Mouse (Mus musculus): ENCODE data around the gene Arrb1. TPM values are rescaled to one million over a fixed set of nuclear protein-coding genes. Genes with fewer than 3 reads are reported as not detected.

Gene Arrb1
- polyA plus RNA-seq, 2 experiments = 3.5 to 26.3 TPM

DNA sequence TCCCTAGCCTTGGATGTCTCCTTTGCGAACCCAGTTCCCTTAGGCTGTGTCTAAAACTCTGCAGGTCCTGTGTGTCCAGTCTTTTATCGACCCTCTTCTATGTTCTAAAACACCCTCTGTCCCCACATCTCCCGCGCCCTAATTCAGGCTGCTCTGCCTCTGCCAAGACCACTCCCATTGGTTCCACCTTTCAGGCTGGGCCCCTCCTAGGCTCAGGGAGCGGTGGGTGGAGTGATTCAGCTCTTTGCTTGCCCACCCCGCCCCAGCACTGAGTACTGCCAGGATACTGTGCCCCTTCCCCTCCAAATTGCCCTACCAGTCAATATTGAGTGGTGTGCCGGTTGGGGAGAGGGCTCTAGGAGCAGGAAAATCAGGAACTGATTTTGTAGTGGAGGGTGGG, 92.1 kb downstream of the Arrb1 start:
- Histone ChIP-seq H3K4me1 (ENCODE audit: control insufficient read depth, insufficient read depth, low read length) (peaks cover 7% of the 10 kb centered on the region), H3K9me3 (ENCODE audit: control insufficient read depth, low read length) (no peaks in the 10 kb centered on the region), H3K4me3 (replicated peaks; ENCODE audit: low read length) (peak overlapping the region; percentile 52; the same call in 1 of the 2 replicates), H3K27ac (replicated peaks; ENCODE audit: low read depth, low read length) (no peak overlapping the region), H3K4me2 (replicated peaks; ENCODE audit: low read depth, low read length, severe bottlenecking) (peak overlapping the region; percentile 97; the same call in 1 of the 2 replicates), H3K36me3 (ENCODE audit: control insufficient read depth, insufficient read depth, low read length) (no peaks in the 10 kb centered on the region), H3K9ac (ENCODE audit: low read depth, low read length, severe bottlenecking) (no peak overlapping the region), H3K27me3 (ENCODE audit: control insufficient read depth, insufficient read depth, low read length) (peaks cover 60% of the 10 kb centered on the region)
- no peak for TF ChIP-seq POLR2A (IDR thresholded peaks at IDR 0.05; ENCODE audit: borderline replicate concordance, extremely low read depth, insufficient read depth, insufficient read length)
- ATAC-seq (ENCODE audit: low FRiP score, low read depth) (no peak), DNase-seq (ENCODE audit: low spot score) (no peak)
- 5% methylated on average over 7 of the region's 7 CpGs for WGBS

- Histone ChIP-seq H3K9ac (ENCODE audit: low read depth, low read length, severe bottlenecking) (no peak overlapping the region), H3K9me3 (ENCODE audit: control insufficient read depth, low read length) (no peaks in the 10 kb centered on the region), H3K27ac (replicated peaks; ENCODE audit: low read depth, low read length) (no peak overlapping the region), H3K4me3 (replicated peaks; ENCODE audit: low read length) (no peak overlapping the region), H3K36me3 (ENCODE audit: control insufficient read depth, insufficient read depth, low read length) (no peaks in the 10 kb centered on the region), H3K4me2 (replicated peaks; ENCODE audit: low read depth, low read length, severe bottlenecking) (no peak overlapping the region), H3K27me3 (ENCODE audit: control insufficient read depth, insufficient read depth, low read length) (peaks cover 21% of the 10 kb centered on the region), H3K4me1 (ENCODE audit: control insufficient read depth, insufficient read depth, low read length) (no peaks in the 10 kb centered on the region)
- 12% methylated on average over 6 of the region's 6 CpGs for WGBS
- no peak for TF ChIP-seq POLR2A (IDR thresholded peaks at IDR 0.05; ENCODE audit: borderline replicate concordance, extremely low read depth, insufficient read depth, insufficient read length)
- no peak for ATAC-seq (ENCODE audit: low FRiP score, low read depth)
- peak; percentile 78 for DNase-seq (ENCODE audit: low spot score)
Measured at GRCm38 (mm10) chr7:99632286-99632685, 97.0 kb downstream of the Arrb1 start.

DNA sequence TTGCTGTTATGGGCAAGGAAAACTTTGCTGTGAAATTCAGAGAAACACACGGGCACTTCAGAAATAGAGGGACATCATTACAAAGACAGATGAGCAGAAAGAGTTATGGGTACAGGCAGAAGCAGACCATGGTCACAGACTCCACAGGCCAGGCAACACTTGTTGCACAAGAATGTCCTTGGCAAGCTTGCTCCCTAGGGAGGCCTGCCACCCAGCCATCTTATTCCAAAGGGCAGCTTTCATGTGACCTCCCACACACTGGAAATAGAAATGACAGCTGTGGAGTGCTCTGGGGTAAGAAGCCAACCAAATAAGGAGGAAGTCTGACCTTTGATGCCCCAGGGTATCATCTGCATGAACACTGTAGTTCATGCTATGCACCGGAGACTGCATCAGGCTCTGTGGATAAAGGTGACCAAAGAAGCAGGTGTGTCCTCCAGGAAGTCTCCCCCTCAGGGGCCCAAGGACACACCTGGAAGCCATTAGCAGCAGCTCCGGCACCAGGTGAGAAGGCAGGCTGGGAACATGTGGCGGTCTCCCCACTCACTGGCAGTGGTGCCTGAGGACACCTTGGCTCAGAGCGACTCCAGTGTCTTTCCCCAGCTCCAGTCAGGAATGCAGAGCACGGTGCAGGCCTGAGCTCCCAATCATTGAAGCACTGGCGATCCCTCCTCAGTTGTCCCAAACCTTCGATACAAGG, 98.8 kb downstream of the Arrb1 start:
- H3K4me2 ChIP-seq (replicated peaks; ENCODE audit: low read depth, low read length, severe bottlenecking) = no peak overlapping the region
- no peak for TF ChIP-seq POLR2A (IDR thresholded peaks at IDR 0.05; ENCODE audit: borderline replicate concordance, extremely low read depth, insufficient read depth, insufficient read length)
- H3K9ac ChIP-seq (ENCODE audit: low read depth, low read length, severe bottlenecking) = no peak overlapping the region
- 0 out of 2 replicates have a peak, but pooled peaks cover 3% of the 10 kb centered on the region for H3K27me3 ChIP-seq (ENCODE audit: control insufficient read depth, insufficient read depth, low read length)
- H3K4me3 ChIP-seq (replicated peaks; ENCODE audit: low read length) = no peak overlapping the region
- H3K36me3 ChIP-seq (ENCODE audit: control insufficient read depth, insufficient read depth, low read length) = no peaks in the 10 kb centered on the region
- no peaks in the 10 kb centered on the region for H3K4me1 ChIP-seq (ENCODE audit: control insufficient read depth, insufficient read depth, low read length)
- ATAC-seq (ENCODE audit: low FRiP score, low read depth) (no peak), DNase-seq (ENCODE audit: low spot score) (no peak)
- 47% methylated on average over 8 of the region's 8 CpGs for WGBS
- no peak overlapping the region for H3K27ac ChIP-seq (replicated peaks; ENCODE audit: low read depth, low read length)
- no peaks in the 10 kb centered on the region for H3K9me3 ChIP-seq (ENCODE audit: control insufficient read depth, low read length)

GRCm38 (mm10) chr7:99641245-99641644, 106.0 kb downstream of the Arrb1 start:
- 37% methylated on average over 4 of the region's 4 CpGs for WGBS
- H3K9me3 ChIP-seq (ENCODE audit: control insufficient read depth, low read length) = no peaks in the 10 kb centered on the region
- DNase-seq (ENCODE audit: low spot score) (no peak), ATAC-seq (ENCODE audit: low FRiP score, low read depth) (no peak)
- no peak overlapping the region for H3K9ac ChIP-seq (ENCODE audit: low read depth, low read length, severe bottlenecking)
- H3K4me1 ChIP-seq (ENCODE audit: control insufficient read depth, insufficient read depth, low read length) = no peaks in the 10 kb centered on the region
- no peak for TF ChIP-seq POLR2A (IDR thresholded peaks at IDR 0.05; ENCODE audit: borderline replicate concordance, extremely low read depth, insufficient read depth, insufficient read length)
- H3K27me3 ChIP-seq (ENCODE audit: control insufficient read depth, insufficient read depth, low read length) = no peaks in the 10 kb centered on the region
- no peak overlapping the region for H3K4me3 ChIP-seq (replicated peaks; ENCODE audit: low read length)
- no peaks in the 10 kb centered on the region for H3K36me3 ChIP-seq (ENCODE audit: control insufficient read depth, insufficient read depth, low read length)
- no peak overlapping the region for H3K4me2 ChIP-seq (replicated peaks; ENCODE audit: low read depth, low read length, severe bottlenecking)
- H3K27ac ChIP-seq (replicated peaks; ENCODE audit: low read depth, low read length) = no peak overlapping the region

- Histone ChIP-seq H3K4me2 (replicated peaks; ENCODE audit: low read depth, low read length, severe bottlenecking) (no peak overlapping the region), H3K36me3 (ENCODE audit: control insufficient read depth, insufficient read depth, low read length) (no peaks in the 10 kb centered on the region), H3K9ac (ENCODE audit: low read depth, low read length, severe bottlenecking) (no peak overlapping the region), H3K4me1 (ENCODE audit: control insufficient read depth, insufficient read depth, low read length) (no peaks in the 10 kb centered on the region), H3K27ac (replicated peaks; ENCODE audit: low read depth, low read length) (no peak overlapping the region), H3K27me3 (ENCODE audit: control insufficient read depth, insufficient read depth, low read length) (no peaks in the 10 kb centered on the region), H3K9me3 (ENCODE audit: control insufficient read depth, low read length) (no peaks in the 10 kb centered on the region), H3K4me3 (replicated peaks; ENCODE audit: low read length) (no peak overlapping the region)
- no peak for ATAC-seq (ENCODE audit: low FRiP score, low read depth)
- no peak for DNase-seq (ENCODE audit: low spot score)
- no peak for TF ChIP-seq POLR2A (IDR thresholded peaks at IDR 0.05; ENCODE audit: borderline replicate concordance, extremely low read depth, insufficient read depth, insufficient read length)
- 63% methylated on average over 3 of the region's 3 CpGs for WGBS
Measured at GRCm38 (mm10) chr7:99642078-99642477, 106.8 kb downstream of the Arrb1 start.
